Mouse (Mus musculus): ENCODE measurements at regions not wholly inside any gene's neighbourhood (a gene's known extent, or its start where the extent isn't known, plus 50 kb on each side); places are given as distances from the start of the nearest gene placed in this dataset.
"Not testable (repeated sequence)": the region's sequence is repeated elsewhere in the genome, so short reads cannot be mapped to it uniquely, and the experiment has no call there.

DNA sequence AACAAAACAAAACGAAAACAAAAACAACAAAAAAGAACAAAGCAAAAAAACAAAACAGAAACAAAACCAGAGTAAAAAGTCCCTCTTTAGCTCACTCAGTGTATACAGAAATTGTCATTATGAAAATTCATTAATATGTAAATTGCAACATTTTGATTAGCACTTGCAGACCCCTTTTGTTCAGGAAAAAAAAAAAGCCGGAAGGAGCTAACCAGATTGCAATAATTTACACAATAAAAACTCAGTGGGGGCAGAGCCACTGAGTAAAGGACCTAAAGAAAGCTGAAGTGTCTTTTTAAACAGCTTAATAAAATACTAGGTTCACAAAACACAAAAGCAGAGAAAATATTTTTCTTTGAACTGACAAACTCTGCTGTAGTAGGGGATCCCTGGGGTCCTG, 922.5 kb downstream of the Robo1 start:
- no peak overlapping the region for H3K4me3 ChIP-seq (ENCODE audit: low read depth, low read length)
- ATAC-seq (ENCODE audit: low FRiP score), result 0 out of 2 replicates have a peak, but pooled peaks have one; percentile 11
- DNase-seq (ENCODE audit: low spot score), result no peak
- no peaks in the 10 kb centered on the region for H3K36me3 ChIP-seq (ENCODE audit: control insufficient read depth, insufficient read depth, low read length)
- H3K9me3 ChIP-seq (ENCODE audit: control insufficient read depth, low read length), result no peaks in the 10 kb centered on the region
- no peak overlapping the region for H3K9ac ChIP-seq (ENCODE audit: low read depth, low read length)
- no peaks in the 10 kb centered on the region for H3K4me1 ChIP-seq (replicated peaks; ENCODE audit: control insufficient read depth, insufficient read depth, low read length)
- H3K4me2 ChIP-seq (replicated peaks; ENCODE audit: low read depth, low read length), result no peak overlapping the region
- H3K27ac ChIP-seq (ENCODE audit: low read depth, low read length), result no peak overlapping the region
- H3K27me3 ChIP-seq (ENCODE audit: control insufficient read depth, insufficient read depth, low read length), result no peaks in the 10 kb centered on the region
- 53% methylated on average over 2 of the region's 2 CpGs for WGBS

DNA sequence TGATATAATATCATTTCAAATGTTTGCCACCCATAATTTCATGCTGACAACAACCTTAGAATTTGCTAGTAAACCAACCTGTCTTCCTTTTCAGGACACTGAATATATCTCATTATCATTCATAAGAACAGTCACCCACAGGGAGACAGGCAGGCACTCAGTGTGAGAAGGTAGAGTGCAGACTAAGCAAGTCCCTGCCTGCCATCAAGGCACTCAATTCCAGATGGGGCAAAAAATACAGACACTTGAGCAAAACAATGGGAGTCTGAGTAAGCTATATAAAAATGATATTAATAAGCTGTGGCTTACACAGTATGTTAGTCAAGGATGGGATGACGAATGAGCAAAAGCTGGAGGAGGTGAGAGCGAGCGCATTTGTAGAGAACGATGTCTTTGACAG, 909.4 kb downstream of the Robo1 start:
- WGBS, result 75% methylated on average over 4 of the region's 4 CpGs
- Histone ChIP-seq H3K4me2 (replicated peaks; ENCODE audit: low read depth, low read length) (no peak overlapping the region), H3K27ac (ENCODE audit: low read depth, low read length) (no peak overlapping the region), H3K9me3 (ENCODE audit: control insufficient read depth, low read length) (no peaks in the 10 kb centered on the region), H3K36me3 (ENCODE audit: control insufficient read depth, insufficient read depth, low read length) (no peaks in the 10 kb centered on the region), H3K9ac (ENCODE audit: low read depth, low read length) (no peak overlapping the region), H3K27me3 (ENCODE audit: control insufficient read depth, insufficient read depth, low read length) (no peaks in the 10 kb centered on the region), H3K4me3 (ENCODE audit: low read depth, low read length) (no peak overlapping the region), H3K4me1 (replicated peaks; ENCODE audit: control insufficient read depth, insufficient read depth, low read length) (no peaks in the 10 kb centered on the region)
- ATAC-seq (ENCODE audit: low FRiP score) (no peak), DNase-seq (ENCODE audit: low spot score) (no peak)

DNA sequence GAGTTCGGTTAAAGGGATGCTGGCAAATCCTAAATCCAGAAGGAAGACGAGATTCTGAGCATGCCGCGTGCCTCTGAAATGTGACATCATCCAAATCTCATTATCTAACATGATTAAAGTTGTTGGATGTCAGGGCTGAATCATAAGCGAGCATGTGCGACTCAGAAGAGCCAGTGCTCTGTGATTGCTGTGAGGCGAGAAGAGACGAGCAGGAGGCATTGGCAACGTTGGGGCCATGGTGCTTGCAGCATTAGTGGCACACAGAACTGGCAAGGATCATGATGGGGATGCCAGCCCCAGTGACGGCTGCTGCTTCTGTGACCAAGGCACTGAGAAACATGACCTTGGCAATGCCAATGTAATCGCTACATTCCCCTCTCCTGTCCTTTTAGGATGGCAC, 895.4 kb downstream of the Robo1 start:
- Histone ChIP-seq H3K4me1 (replicated peaks; ENCODE audit: control insufficient read depth, insufficient read depth, low read length) (no peaks in the 10 kb centered on the region), H3K27me3 (ENCODE audit: control insufficient read depth, insufficient read depth, low read length) (no peaks in the 10 kb centered on the region), H3K4me2 (replicated peaks; ENCODE audit: low read depth, low read length) (no peak overlapping the region), H3K9ac (ENCODE audit: low read depth, low read length) (no peak overlapping the region), H3K9me3 (ENCODE audit: control insufficient read depth, low read length) (no peaks in the 10 kb centered on the region), H3K4me3 (ENCODE audit: low read depth, low read length) (no peak overlapping the region), H3K36me3 (ENCODE audit: control insufficient read depth, insufficient read depth, low read length) (no peaks in the 10 kb centered on the region), H3K27ac (ENCODE audit: low read depth, low read length) (no peak overlapping the region)
- WGBS, result 88% methylated on average over 11 of the region's 11 CpGs
- ATAC-seq (ENCODE audit: low FRiP score), result no peak
- no peak for DNase-seq (ENCODE audit: low spot score)

DNA sequence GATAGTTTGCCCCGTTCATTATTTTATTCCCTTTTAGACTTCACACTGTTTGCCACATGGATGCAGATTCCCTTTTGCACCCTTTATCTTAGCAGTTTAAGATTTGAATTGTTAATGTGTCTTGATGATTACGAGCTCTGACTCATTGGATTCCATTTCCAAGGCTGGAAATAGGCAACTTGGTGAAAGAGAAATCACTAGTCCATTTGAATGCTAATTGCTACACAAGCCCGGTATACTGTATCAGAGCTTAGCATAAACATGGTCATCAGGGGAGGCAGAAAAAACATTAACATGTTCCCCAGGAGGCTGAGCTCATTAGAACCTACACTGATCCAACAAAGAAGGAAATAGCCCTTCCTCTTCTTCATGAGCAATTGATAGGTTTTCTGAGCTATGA, 892.9 kb downstream of the Robo1 start:
- no peak overlapping the region for H3K4me3 ChIP-seq (ENCODE audit: low read depth, low read length)
- H3K4me2 ChIP-seq (replicated peaks; ENCODE audit: low read depth, low read length), result no peak overlapping the region
- no peak for DNase-seq (ENCODE audit: low spot score)
- WGBS, result 71% methylated on average over 3 of the region's 3 CpGs
- H3K36me3 ChIP-seq (ENCODE audit: control insufficient read depth, insufficient read depth, low read length), result no peaks in the 10 kb centered on the region
- no peaks in the 10 kb centered on the region for H3K27me3 ChIP-seq (ENCODE audit: control insufficient read depth, insufficient read depth, low read length)
- H3K9me3 ChIP-seq (ENCODE audit: control insufficient read depth, low read length), result no peaks in the 10 kb centered on the region
- H3K4me1 ChIP-seq (replicated peaks; ENCODE audit: control insufficient read depth, insufficient read depth, low read length), result no peaks in the 10 kb centered on the region
- H3K9ac ChIP-seq (ENCODE audit: low read depth, low read length), result no peak overlapping the region
- no peak overlapping the region for H3K27ac ChIP-seq (ENCODE audit: low read depth, low read length)
- ATAC-seq (ENCODE audit: low FRiP score), result no peak

DNA sequence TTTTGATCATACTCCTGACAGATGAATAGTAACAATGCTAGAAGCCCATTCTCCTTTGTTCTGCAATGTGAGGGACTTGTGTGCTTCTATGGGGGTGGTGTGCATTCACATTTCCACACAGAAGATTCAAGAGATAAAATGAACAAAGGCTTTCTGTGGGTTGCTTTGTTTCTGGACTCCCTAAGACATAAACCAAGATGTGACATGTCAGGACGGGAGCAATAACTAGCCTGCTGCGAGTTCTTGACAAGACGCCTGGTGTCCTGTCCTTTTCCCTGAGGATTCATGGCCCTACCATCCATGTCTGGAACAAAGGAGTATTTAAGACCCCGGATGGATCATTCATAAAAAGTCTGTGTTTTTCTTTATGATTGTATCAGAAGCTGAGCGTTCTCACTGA, 874.7 kb downstream of the Robo1 start:
- Histone ChIP-seq H3K36me3 (ENCODE audit: control insufficient read depth, insufficient read depth, low read length) (no peaks in the 10 kb centered on the region), H3K4me2 (replicated peaks; ENCODE audit: low read depth, low read length) (no peak overlapping the region), H3K27ac (ENCODE audit: low read depth, low read length) (no peak overlapping the region), H3K9me3 (ENCODE audit: control insufficient read depth, low read length) (no peaks in the 10 kb centered on the region), H3K4me1 (replicated peaks; ENCODE audit: control insufficient read depth, insufficient read depth, low read length) (no peaks in the 10 kb centered on the region), H3K27me3 (ENCODE audit: control insufficient read depth, insufficient read depth, low read length) (no peaks in the 10 kb centered on the region), H3K4me3 (ENCODE audit: low read depth, low read length) (no peak overlapping the region), H3K9ac (ENCODE audit: low read depth, low read length) (no peak overlapping the region)
- DNase-seq (ENCODE audit: low spot score), result no peak
- no peak for ATAC-seq (ENCODE audit: low FRiP score)
- WGBS, result 86% methylated on average over 5 of the region's 5 CpGs

DNA sequence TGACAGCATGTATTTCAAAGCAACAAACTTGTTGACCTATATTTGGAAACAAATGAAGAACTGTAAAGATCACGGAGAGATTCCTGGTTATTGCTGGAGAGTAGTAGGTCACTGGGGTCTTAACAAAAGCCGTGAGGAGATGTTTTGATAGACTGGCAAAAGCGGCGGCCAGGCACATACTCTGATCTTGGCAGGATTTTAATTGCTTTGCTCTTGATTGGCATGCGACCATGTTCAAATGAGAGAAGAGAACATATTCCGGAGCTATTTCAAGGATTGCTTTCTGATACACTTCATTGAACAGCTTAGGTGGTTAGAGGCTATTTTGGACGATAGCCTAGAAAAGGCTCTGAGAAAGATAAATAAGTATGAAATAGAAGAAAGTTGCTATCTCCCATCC, 874.2 kb downstream of the Robo1 start:
- ATAC-seq (ENCODE audit: low FRiP score) (no peak), DNase-seq (ENCODE audit: low spot score) (no peak)
- Histone ChIP-seq H3K9me3 (ENCODE audit: control insufficient read depth, low read length) (no peaks in the 10 kb centered on the region), H3K9ac (ENCODE audit: low read depth, low read length) (no peak overlapping the region), H3K36me3 (ENCODE audit: control insufficient read depth, insufficient read depth, low read length) (no peaks in the 10 kb centered on the region), H3K4me2 (replicated peaks; ENCODE audit: low read depth, low read length) (no peak overlapping the region), H3K27ac (ENCODE audit: low read depth, low read length) (no peak overlapping the region), H3K4me3 (ENCODE audit: low read depth, low read length) (no peak overlapping the region), H3K4me1 (replicated peaks; ENCODE audit: control insufficient read depth, insufficient read depth, low read length) (no peaks in the 10 kb centered on the region), H3K27me3 (ENCODE audit: control insufficient read depth, insufficient read depth, low read length) (no peaks in the 10 kb centered on the region)
- WGBS, result 88% methylated on average over 7 of the region's 7 CpGs

DNA sequence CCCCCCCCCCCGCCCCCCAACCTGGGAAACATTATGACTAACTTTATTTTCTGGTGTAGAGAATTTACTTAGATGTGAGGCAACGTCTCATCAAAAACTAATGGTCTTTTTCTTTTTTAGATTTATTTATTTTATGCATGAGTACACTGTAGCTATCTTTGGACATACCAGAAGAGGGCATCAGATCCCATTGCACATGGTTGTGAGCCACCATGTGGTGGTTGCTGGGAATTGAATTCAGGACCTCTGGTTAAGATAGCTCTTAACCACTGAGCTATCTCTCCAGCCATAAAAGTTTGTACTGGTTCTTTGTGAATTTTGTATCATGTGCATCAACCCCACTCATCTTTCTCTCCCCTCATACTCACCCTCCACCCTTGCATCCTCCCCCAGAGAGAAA, 847.3 kb downstream of the Robo1 start:
- no peaks in the 10 kb centered on the region for H3K9me3 ChIP-seq (ENCODE audit: control insufficient read depth, low read length)
- no peak overlapping the region for H3K4me2 ChIP-seq (replicated peaks; ENCODE audit: low read depth, low read length)
- no peak overlapping the region for H3K27ac ChIP-seq (ENCODE audit: low read depth, low read length)
- DNase-seq (ENCODE audit: low spot score), result peak; percentile 10
- H3K4me3 ChIP-seq (ENCODE audit: low read depth, low read length), result no peak overlapping the region
- no peaks in the 10 kb centered on the region for H3K27me3 ChIP-seq (ENCODE audit: control insufficient read depth, insufficient read depth, low read length)
- no peaks in the 10 kb centered on the region for H3K4me1 ChIP-seq (replicated peaks; ENCODE audit: control insufficient read depth, insufficient read depth, low read length)
- no peak overlapping the region for H3K9ac ChIP-seq (ENCODE audit: low read depth, low read length)
- no peaks in the 10 kb centered on the region for H3K36me3 ChIP-seq (ENCODE audit: control insufficient read depth, insufficient read depth, low read length)
- 32% methylated on average over 2 of the region's 2 CpGs for WGBS
- no peak for ATAC-seq (ENCODE audit: low FRiP score)

DNA sequence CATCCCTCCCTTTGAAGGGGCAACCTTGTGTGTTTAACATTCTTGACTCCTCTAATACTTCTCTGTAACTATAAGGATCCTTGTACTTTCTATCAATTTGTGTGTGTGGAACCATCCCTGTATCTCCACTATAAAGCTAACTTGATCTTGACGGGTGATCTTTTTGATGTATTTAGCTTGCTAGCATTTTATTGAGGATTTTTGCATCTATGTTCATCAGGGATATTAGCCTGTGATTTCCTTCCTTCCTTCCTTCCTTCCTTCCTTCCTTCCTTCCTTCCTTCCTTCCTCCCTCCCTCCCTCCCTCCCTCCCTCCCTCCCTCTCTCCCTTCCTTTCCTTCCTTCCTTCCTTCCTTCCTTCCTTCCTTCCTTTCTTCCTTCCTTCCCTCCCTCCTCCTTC, 819.8 kb downstream of the Robo1 start:
- H3K9me3 ChIP-seq (ENCODE audit: control insufficient read depth, low read length); H3K36me3 ChIP-seq (ENCODE audit: control insufficient read depth, insufficient read depth, low read length); H3K27me3 ChIP-seq (ENCODE audit: control insufficient read depth, insufficient read depth, low read length); H3K27ac ChIP-seq (ENCODE audit: low read depth, low read length); H3K4me2 ChIP-seq (replicated peaks; ENCODE audit: low read depth, low read length); ATAC-seq (ENCODE audit: low FRiP score); H3K4me1 ChIP-seq (replicated peaks; ENCODE audit: control insufficient read depth, insufficient read depth, low read length); H3K4me3 ChIP-seq (ENCODE audit: low read depth, low read length); DNase-seq (ENCODE audit: low spot score); H3K9ac ChIP-seq (ENCODE audit: low read depth, low read length): not testable (repeated sequence)
- WGBS, result 85% methylated on average over 1 of the region's 1 CpGs

DNA sequence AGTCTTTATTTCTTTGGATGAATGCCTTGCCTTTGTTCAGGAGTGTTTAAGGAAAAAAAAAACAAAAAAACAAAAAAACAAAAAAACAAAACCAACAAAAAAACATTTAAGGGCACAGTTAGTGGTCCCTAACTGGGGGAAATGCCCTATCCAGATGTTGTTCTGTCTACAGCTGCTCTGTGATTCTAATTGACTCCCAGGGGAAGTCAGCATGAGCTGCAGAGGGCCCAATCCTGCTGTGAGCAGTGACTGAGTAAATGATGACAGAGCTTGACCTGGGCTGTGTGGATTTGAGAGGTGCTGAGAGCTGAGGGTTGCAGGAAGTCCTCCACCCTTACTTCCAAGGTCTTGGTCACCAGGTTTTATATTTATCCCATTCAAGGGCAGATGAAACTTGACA, 812.5 kb downstream of the Robo1 start:
- no peak overlapping the region for H3K9ac ChIP-seq (ENCODE audit: low read depth, low read length)
- no peaks in the 10 kb centered on the region for H3K27me3 ChIP-seq (ENCODE audit: control insufficient read depth, insufficient read depth, low read length)
- no peaks in the 10 kb centered on the region for H3K36me3 ChIP-seq (ENCODE audit: control insufficient read depth, insufficient read depth, low read length)
- no peaks in the 10 kb centered on the region for H3K9me3 ChIP-seq (ENCODE audit: control insufficient read depth, low read length)
- H3K4me2 ChIP-seq (replicated peaks; ENCODE audit: low read depth, low read length), result no peak overlapping the region
- H3K4me3 ChIP-seq (ENCODE audit: low read depth, low read length), result no peak overlapping the region
- H3K27ac ChIP-seq (ENCODE audit: low read depth, low read length), result no peak overlapping the region
- no peaks in the 10 kb centered on the region for H3K4me1 ChIP-seq (replicated peaks; ENCODE audit: control insufficient read depth, insufficient read depth, low read length)
- ATAC-seq (ENCODE audit: low FRiP score), result no peak
- no peak for DNase-seq (ENCODE audit: low spot score)
